Comparison of ENCODE assay signal across 10 mouse cellular contexts in genomic region chr7:16729563-16729962, GRCm38 (mm10). TPM values are rescaled to one million over a fixed set of nuclear protein-coding genes. Genes with fewer than 3 reads are reported as not detected.
DNase-seq lines count a peak whose midpoint lies in the region; ATAC-seq and TF ChIP-seq lines count a peak whose summit lies in the region.
"Not testable (repeated sequence)": the region's sequence is repeated elsewhere in the genome, so short reads cannot be mapped to it uniquely, and the experiment has no call there.
"Had no signal": no experiment of that assay in that cellular context is flagged by ENCODE, and none has a peak within 500 bp of the region (broad histone marks: within the 10 kb centered on the region; RNA-seq: fewer than 3 reads in every experiment).

No protein-coding gene starts in this region.

- H3K36me3 ChIP-seq in embryonic facial prominence, embryonic 15.5 days; heart, embryonic 14.5 days (ENCODE audit: control insufficient read depth, insufficient read depth, low read length); intestine, postnatal 0 days (ENCODE audit: control insufficient read depth, insufficient read depth); limb, embryonic 12.5 days: not testable (repeated sequence)

- H3K9me3 ChIP-seq in embryonic facial prominence, embryonic 15.5 days (replicated peaks); heart, embryonic 14.5 days (ENCODE audit: control insufficient read depth, low read length); intestine, postnatal 0 days (ENCODE audit: control insufficient read depth); limb, embryonic 12.5 days: not testable (repeated sequence)

- not testable (repeated sequence) for H3K27me3 ChIP-seq in embryonic facial prominence, embryonic 15.5 days; heart, embryonic 14.5 days (ENCODE audit: control insufficient read depth, insufficient read depth, low read length); intestine, postnatal 0 days (replicated peaks; ENCODE audit: control insufficient read depth, insufficient read depth, low read length); limb, embryonic 12.5 days

- not testable (repeated sequence) for H3K9ac ChIP-seq in embryonic facial prominence, embryonic 15.5 days; heart, embryonic 14.5 days (ENCODE audit: low read length); intestine, postnatal 0 days (ENCODE audit: low read depth, low read length); limb, embryonic 12.5 days (replicated peaks)

- H3K4me3 ChIP-seq in embryonic facial prominence, embryonic 15.5 days (replicated peaks): 0 out of 2 replicates have a peak overlapping the region, but pooled peaks have one; percentile 7
- H3K4me3 ChIP-seq in heart, embryonic 14.5 days (ENCODE audit: control insufficient read depth in 1 of 2, insufficient read depth in 1 of 2, low read depth in 1 of 2, low read length in 2 of 2): not testable (repeated sequence)
- H3K4me3 ChIP-seq in intestine, postnatal 0 days (ENCODE audit: low read depth, low read length): 0 out of 2 replicates have a peak overlapping the region, but pooled peaks have one; percentile 3
- H3K4me3 ChIP-seq in limb, embryonic 12.5 days (replicated peaks): 0 out of 2 replicates have a peak overlapping the region, but pooled peaks have one; percentile 2

- DNase-seq in adrenal gland, postnatal 10 days: peak; percentile 30
- peak; percentile 68 for DNase-seq in lung, postnatal 10 days
- peak; percentile 40 for DNase-seq in neural tube, embryonic 10.5 days (ENCODE audit: extremely low spot score, low spot score)

- 2% methylated on average over 7 of the region's 7 CpGs for WGBS in embryonic facial prominence, embryonic 15.5 days
- 2% methylated on average over 7 of the region's 7 CpGs for WGBS in heart, embryonic 14.5 days
- WGBS in intestine, postnatal 0 days: 0% methylated on average over 7 of the region's 7 CpGs
- 0% methylated on average over 7 of the region's 7 CpGs for WGBS in limb, embryonic 12.5 days

- peak overlapping the region; percentile 31; the same call in 1 of the 2 replicates for H3K4me2 ChIP-seq in embryonic facial prominence, embryonic 15.5 days (replicated peaks)
- H3K4me2 ChIP-seq in heart, embryonic 14.5 days (ENCODE audit: low read length): peak overlapping the region; percentile 43
- peak overlapping the region; percentile 54 for H3K4me2 ChIP-seq in intestine, postnatal 0 days (replicated peaks; ENCODE audit: low read depth)
- H3K4me2 ChIP-seq in limb, embryonic 12.5 days: peak overlapping the region; percentile 43

- peak; percentile 15; the same call in 1 of the 2 replicates for ATAC-seq in embryonic facial prominence, embryonic 15.5 days (ENCODE audit: insufficient number of reproducible peaks, low FRiP score, low TSS enrichment, low read depth)
- ATAC-seq in heart, embryonic 14.5 days (ENCODE audit: insufficient number of reproducible peaks, insufficient read depth, low FRiP score, low read depth); limb, embryonic 12.5 days (ENCODE audit: insufficient number of reproducible peaks, insufficient read depth, low FRiP score, low TSS enrichment, low read depth): not testable (repeated sequence)
- peak; percentile 38; the same call in 1 of the 2 replicates for ATAC-seq in intestine, postnatal 0 days

- peaks cover 11% of the 10 kb centered on the region for H3K4me1 ChIP-seq in embryonic facial prominence, embryonic 15.5 days
- H3K4me1 ChIP-seq in heart, embryonic 14.5 days (ENCODE audit: control insufficient read depth in 2 of 2, insufficient read depth in 2 of 2, low read length in 2 of 2): peaks cover 9 to 12% of the 10 kb centered on the region in 2 experiments
- not testable (repeated sequence) for H3K4me1 ChIP-seq in intestine, postnatal 0 days (replicated peaks; ENCODE audit: control insufficient read depth, insufficient read depth, low read length)
- peaks cover 17% of the 10 kb centered on the region for H3K4me1 ChIP-seq in limb, embryonic 12.5 days (replicated peaks)

- not testable (repeated sequence) for TF ChIP-seq CTCF in intestine, postnatal 0 days (IDR thresholded peaks at IDR 0.05; ENCODE audit: low read depth)

- H3K27ac ChIP-seq in embryonic facial prominence, embryonic 15.5 days (replicated peaks); intestine, postnatal 0 days (ENCODE audit: low read depth, low read length); limb, embryonic 12.5 days: not testable (repeated sequence)
- peak overlapping the region; percentile 19 to 28; a peak in 1 of 4 replicates for H3K27ac ChIP-seq in heart, embryonic 14.5 days (replicated peaks in 1 of 2; ENCODE audit: control insufficient read depth in 1 of 2, insufficient read depth in 1 of 2, low read depth in 2 of 2, low read length in 2 of 2)

RNA-seq across cellular contexts. Expression of gene Ceacam9, which starts 7.8 kb away (rescaled TPM):
- total RNA-seq in adrenal gland, postnatal 10 days (2021): not detected
- polyA plus RNA-seq in embryonic facial prominence, embryonic 15.5 days (2015; fragmentation: Nextera tagmentation; extraction: Ambion mirVana): not detected in 2 replicates
- polyA plus RNA-seq in heart, embryonic 14.5 days (2014; fragmentation: Nextera tagmentation; extraction: Ambion mirVana): not detected in 2 replicates
- not detected in 2 replicates for polyA plus RNA-seq in intestine, postnatal 0 days (2015; fragmentation: Nextera tagmentation; extraction: Ambion mirVana)
- polyA plus RNA-seq in limb, embryonic 12.5 days (2016; fragmentation: Nextera tagmentation; extraction: Ambion mirVana): not detected in 2 replicates
- total RNA-seq: gastrocnemius, postnatal 36 days; layer of hippocampus, adult 8-10 months had no signal
- polyA plus RNA-seq: lung, adult 2 months had no signal

RNA-seq across cellular contexts. Expression of gene Ap2s1, which starts 8.6 kb away (rescaled TPM):
- 100 to 1,000 TPM; 154 to 156 TPM for total RNA-seq in adrenal gland, postnatal 10 days (2021)
- polyA plus RNA-seq in embryonic facial prominence, embryonic 15.5 days (2015; fragmentation: Nextera tagmentation; extraction: Ambion mirVana): 273 and 275 TPM in 2 replicates
- polyA plus RNA-seq in heart, embryonic 14.5 days (2014; fragmentation: Nextera tagmentation; extraction: Ambion mirVana): 237 and 256 TPM in 2 replicates
- polyA plus RNA-seq in intestine, postnatal 0 days (2015; fragmentation: Nextera tagmentation; extraction: Ambion mirVana): 316 and 329 TPM in 2 replicates
- polyA plus RNA-seq in limb, embryonic 12.5 days (2016; fragmentation: Nextera tagmentation; extraction: Ambion mirVana): 239 and 245 TPM in 2 replicates

RNA-seq across cellular contexts. Expression of gene Slc1a5, which starts 51.6 kb away (rescaled TPM):
- total RNA-seq in adrenal gland, postnatal 10 days (2021): 100 to 1,000 TPM; 108 to 109 TPM
- 34.5 and 35.5 TPM in 2 replicates for polyA plus RNA-seq in embryonic facial prominence, embryonic 15.5 days (2015; fragmentation: Nextera tagmentation; extraction: Ambion mirVana)
- polyA plus RNA-seq in heart, embryonic 14.5 days (2014; fragmentation: Nextera tagmentation; extraction: Ambion mirVana): 27.7 and 30.3 TPM in 2 replicates
- polyA plus RNA-seq in intestine, postnatal 0 days (2015; fragmentation: Nextera tagmentation; extraction: Ambion mirVana): 19.8 and 22.8 TPM in 2 replicates
- 43.7 and 48.7 TPM in 2 replicates for polyA plus RNA-seq in limb, embryonic 12.5 days (2016; fragmentation: Nextera tagmentation; extraction: Ambion mirVana)

RNA-seq across cellular contexts. Expression of gene Ceacam15, which starts 54.1 kb away (rescaled TPM):
- total RNA-seq in adrenal gland, postnatal 10 days (2021): not detected
- polyA plus RNA-seq in embryonic facial prominence, embryonic 15.5 days (2015; fragmentation: Nextera tagmentation; extraction: Ambion mirVana): not detected in 2 replicates
- polyA plus RNA-seq in heart, embryonic 14.5 days (2014; fragmentation: Nextera tagmentation; extraction: Ambion mirVana): 0.47 and 0.66 TPM in 2 replicates
- not detected in 2 replicates for polyA plus RNA-seq in intestine, postnatal 0 days (2015; fragmentation: Nextera tagmentation; extraction: Ambion mirVana)
- not detected in 2 replicates for polyA plus RNA-seq in limb, embryonic 12.5 days (2016; fragmentation: Nextera tagmentation; extraction: Ambion mirVana)
- total RNA-seq: gastrocnemius, postnatal 36 days; layer of hippocampus, adult 8-10 months had no signal
- polyA plus RNA-seq: lung, adult 2 months had no signal
